Mouse (Mus musculus) stomach, postnatal 0 days (tissue): Measurements from ENCODE around the gene 1110059E24Rik. TPM values are rescaled to one million over a fixed set of nuclear protein-coding genes. Genes with fewer than 3 reads are reported as not detected.

Experiments
- ATAC-seq: fragments of 200-750 bp; cut with Nextera tagmentation; 2 replicates; pipeline ENCODE4 v1.8.0; 2017; ENCODE audit not compliant: low FRiP score, low TSS enrichment
- DNase-seq: peaks from one replicate; pipeline ENCODE4 v3.0.0-alpha.2; 2016; ENCODE audit warnings: low spot score
- H3K27ac ChIP-seq: fragments of 300-500 bp; sonication (generic); replicated peaks from 2 replicates; pipeline ENCODE4 v1.5.1; 2014; ENCODE audit warnings: mild to moderate bottlenecking, control low read depth
- H3K27me3 ChIP-seq: fragments of 300-500 bp; sonication (generic); 2 replicates; pipeline ENCODE4 v1.6.1; 2014; ENCODE audit warnings: low read length; ENCODE audit not compliant: control insufficient read depth, insufficient read depth
- H3K36me3 ChIP-seq: fragments of 300-500 bp; sonication (generic); 2 replicates; pipeline ENCODE4 v1.6.1; 2014; ENCODE audit warnings: low read length, mixed read lengths; ENCODE audit not compliant: control insufficient read depth, insufficient read depth
- H3K4me1 ChIP-seq: fragments of 300-500 bp; sonication (generic); replicated peaks from 2 replicates; pipeline ENCODE4 v1.6.1; 2014; ENCODE audit warnings: antibody characterized with exemption; ENCODE audit not compliant: control insufficient read depth, insufficient read depth
- H3K4me2 ChIP-seq: fragments of 300-500 bp; sonication (generic); replicated peaks from 2 replicates; pipeline ENCODE4 v1.6.1; 2014; ENCODE audit warnings: low read depth, mild to moderate bottlenecking, control low read depth, moderate library complexity
- H3K4me3 ChIP-seq: fragments of 300-500 bp; sonication (generic); 2 replicates; pipeline ENCODE4 v1.5.1; 2014; ENCODE audit warnings: low read depth, low read length, control low read depth
- H3K9ac ChIP-seq: fragments of 300-500 bp; sonication (generic); 2 replicates; pipeline ENCODE4 v1.6.1; 2014; ENCODE audit warnings: mild to moderate bottlenecking, low read length, control low read depth, mixed read lengths
- H3K9me3 ChIP-seq: fragments of 300-500 bp; sonication (generic); 2 replicates; pipeline ENCODE4 v1.6.1; 2016; ENCODE audit warnings: low read length; ENCODE audit not compliant: control insufficient read depth
- CTCF ChIP-seq: IDR thresholded peaks from 2 replicates; pipeline ENCODE4 v1.5.1; 2016; ENCODE audit warnings: antibody characterized with exemption, low read depth, mild to moderate bottlenecking, moderate library complexity
- EP300 ChIP-seq: optimal IDR thresholded peaks from 2 replicates; pipeline ENCODE3; 2016; ENCODE audit warnings: antibody characterized with exemption
- WGBS: fragments of 180-500 bp; shearing (Covaris S2); extraction: QIAGEN DNeasy Blood & Tissue Kit; methylation state at CpG from one replicate; pipeline ENCODE4 v1.1.7; 2014; 5-methylcytosine and 5-hydroxymethylcytosine counted together
- polyA plus RNA-seq: library from polyadenylated mRNA; unstranded; fragments of >200 nt; fragmentation: Nextera tagmentation; extraction: Ambion mirVana; gene quantifications from 2 replicates; pipeline ENCODE4 v1.2.1, GENCODE M21; 2015

Gene 1110059E24Rik
- polyA plus RNA-seq, 1 experiment from 2014 or later: 33.4 TPM

DNA sequence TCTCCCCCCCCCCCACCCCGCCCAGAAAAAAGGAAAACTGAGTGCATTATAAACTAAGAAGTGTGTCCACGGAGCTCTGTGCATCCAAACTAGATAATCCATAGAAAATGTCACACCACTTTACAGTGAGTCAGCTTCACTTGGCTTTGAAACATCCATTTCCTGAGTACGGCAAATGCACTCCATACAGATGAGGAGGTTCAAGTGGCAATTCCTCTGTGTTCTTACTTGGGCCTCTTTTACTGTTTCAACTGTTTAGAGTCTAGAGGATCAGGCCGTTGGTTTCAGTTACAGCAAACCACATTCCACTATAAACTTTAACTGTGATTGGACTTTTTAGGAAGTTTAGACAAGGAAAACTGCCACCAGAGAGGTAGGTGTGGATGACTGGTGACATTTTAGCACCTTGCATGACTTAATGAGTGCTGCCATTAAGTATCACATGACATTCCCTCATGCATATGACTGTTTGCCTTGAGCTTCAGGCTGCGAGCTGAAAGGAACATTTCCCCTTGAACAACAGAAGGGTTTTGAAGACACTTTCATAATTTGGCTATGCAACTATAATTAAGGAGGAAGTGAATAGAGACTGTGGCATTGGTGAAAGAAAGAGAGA is 100.7 kb downstream of the 1110059E24Rik start:
- H3K27ac ChIP-seq: no peak overlapping the region
- no peak for DNase-seq
- no peak overlapping the region for H3K9ac ChIP-seq
- H3K9me3 ChIP-seq: no peaks in the 10 kb centered on the region
- H3K36me3 ChIP-seq: no peaks in the 10 kb centered on the region
- no peaks in the 10 kb centered on the region for H3K4me1 ChIP-seq
- no peaks in the 10 kb centered on the region for H3K27me3 ChIP-seq
- H3K4me3 ChIP-seq: no peak overlapping the region
- 57% methylated on average over 5 of the region's 5 CpGs for WGBS
- no peak overlapping the region for H3K4me2 ChIP-seq
- ATAC-seq: no peak
- TF ChIP-seq EP300 (no peak), CTCF (no peak)

DNA sequence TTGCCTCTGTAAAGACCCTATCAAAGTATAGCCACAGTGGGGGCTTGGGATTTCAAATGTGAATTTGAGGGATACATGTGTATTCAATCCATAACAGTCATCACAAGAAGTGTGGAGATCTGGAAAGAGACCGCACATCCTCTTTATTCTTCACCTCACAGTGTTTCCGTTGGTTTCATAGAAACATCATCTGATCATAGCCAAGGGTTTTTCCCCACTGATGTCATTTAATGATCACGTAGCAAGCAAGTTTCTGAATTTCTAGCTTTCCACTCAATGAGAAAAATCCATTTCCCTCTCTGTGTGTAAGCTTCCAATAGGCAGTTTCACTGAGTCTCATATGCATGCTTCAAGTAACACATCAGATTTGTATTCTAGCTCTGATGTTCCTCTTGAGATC is 103.1 kb downstream of the 1110059E24Rik start:
- TF ChIP-seq EP300: no peak
- no peak for TF ChIP-seq CTCF
- no peak for DNase-seq
- Histone ChIP-seq H3K4me2 (no peak overlapping the region), H3K9me3 (no peaks in the 10 kb centered on the region), H3K36me3 (no peaks in the 10 kb centered on the region), H3K27me3 (no peaks in the 10 kb centered on the region), H3K4me3 (no peak overlapping the region), H3K4me1 (no peaks in the 10 kb centered on the region), H3K9ac (no peak overlapping the region), H3K27ac (no peak overlapping the region)
- WGBS: 87% methylated on average over 3 of the region's 3 CpGs
- no peak for ATAC-seq

DNA sequence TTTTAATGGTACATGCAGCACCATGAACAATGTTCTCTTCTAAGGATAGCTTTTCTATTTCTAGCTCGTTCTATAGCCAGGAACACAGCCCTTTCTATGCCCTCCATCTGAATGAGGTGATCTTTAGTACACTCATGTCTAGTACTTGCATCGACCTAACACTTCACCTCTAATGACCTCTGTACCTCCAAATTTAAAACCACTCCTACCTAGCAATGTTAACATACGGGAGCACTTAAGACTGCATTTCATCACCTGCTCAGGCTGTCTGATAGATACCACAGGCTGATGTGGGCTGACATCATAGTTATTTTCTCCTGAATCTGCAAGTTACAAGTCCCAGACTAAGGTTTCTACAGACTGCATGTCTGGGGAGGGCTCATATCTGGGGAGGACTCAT is 103.8 kb downstream of the 1110059E24Rik start:
- Histone ChIP-seq H3K27ac (no peak overlapping the region), H3K4me1 (no peaks in the 10 kb centered on the region), H3K4me3 (no peak overlapping the region), H3K36me3 (no peaks in the 10 kb centered on the region), H3K4me2 (no peak overlapping the region), H3K9ac (no peak overlapping the region), H3K9me3 (no peaks in the 10 kb centered on the region), H3K27me3 (no peaks in the 10 kb centered on the region)
- 63% methylated on average over 3 of the region's 3 CpGs for WGBS
- no peak for DNase-seq
- TF ChIP-seq CTCF (no peak), EP300 (no peak)
- ATAC-seq: no peak

GRCm38 (mm10) chr19:21537125-21537524 is 115.7 kb downstream of the 1110059E24Rik start:
- no peak overlapping the region for H3K27ac ChIP-seq
- no peak for DNase-seq
- no peaks in the 10 kb centered on the region for H3K4me1 ChIP-seq
- no peak overlapping the region for H3K4me2 ChIP-seq
- 23% methylated on average over 3 of the region's 3 CpGs for WGBS
- no peak for TF ChIP-seq EP300
- TF ChIP-seq CTCF: no peak
- no peak for ATAC-seq
- no peak overlapping the region for H3K4me3 ChIP-seq
- H3K9me3 ChIP-seq: no peaks in the 10 kb centered on the region
- no peaks in the 10 kb centered on the region for H3K36me3 ChIP-seq
- H3K9ac ChIP-seq: no peak overlapping the region
- no peaks in the 10 kb centered on the region for H3K27me3 ChIP-seq

Other genes starting within 250 kb of the 1110059E24Rik start
- 0.21 and 0.22 TPM in 2 replicates for gene Gda, start 179.5 kb downstream of the 1110059E24Rik start, polyA plus RNA-seq
- gene Abhd17b, start 209 bp upstream of the 1110059E24Rik start, polyA plus RNA-seq: 19.3 and 22.6 TPM in 2 replicates
- gene Cemip2, start 125.4 kb upstream of the 1110059E24Rik start, polyA plus RNA-seq: 5.5 and 5.8 TPM in 2 replicates